Mouse (Mus musculus): Measurements from ENCODE around the gene Rsrc1.

Gene Rsrc1

GRCm38 (mm10) chr3:67280247-67280646 lies 299.1 kb downstream of the Rsrc1 start:
- no peak for DNase-seq (ENCODE audit: low read depth, low spot score)

- DNase-seq (ENCODE audit: low read depth, low spot score): peak; percentile 29
Measured at GRCm38 (mm10) chr3:67284039-67284438, 302.8 kb downstream of the Rsrc1 start.

- no peak for DNase-seq (ENCODE audit: low read depth, low spot score)
Measured at GRCm38 (mm10) chr3:67284848-67285247, 303.7 kb downstream of the Rsrc1 start.

GRCm38 (mm10) chr3:67288664-67289063 lies 307.5 kb downstream of the Rsrc1 start:
- no peak for DNase-seq (ENCODE audit: low read depth, low spot score)

- no peak for DNase-seq (ENCODE audit: low read depth, low spot score)
Measured at GRCm38 (mm10) chr3:67289482-67289881, 308.3 kb downstream of the Rsrc1 start.

- no peak for DNase-seq (ENCODE audit: low read depth, low spot score)
Measured at GRCm38 (mm10) chr3:67308725-67309124, 327.5 kb downstream of the Rsrc1 start.

GRCm38 (mm10) chr3:67309644-67310311 lies 328.6 kb downstream of the Rsrc1 start:
- no peak for DNase-seq (ENCODE audit: low read depth, low spot score)

- DNase-seq (ENCODE audit: low read depth, low spot score): no peak
Measured at GRCm38 (mm10) chr3:67311436-67311835, 330.2 kb downstream of the Rsrc1 start.

GRCm38 (mm10) chr3:67322422-67322821 lies 341.2 kb downstream of the Rsrc1 start:
- no peak for DNase-seq (ENCODE audit: low read depth, low spot score)

- DNase-seq (ENCODE audit: low read depth, low spot score): no peak
Measured at GRCm38 (mm10) chr3:67339558-67339957, 358.4 kb downstream of the Rsrc1 start.

- DNase-seq (ENCODE audit: low read depth, low spot score): no peak
Measured at GRCm38 (mm10) chr3:67340921-67341320, 359.7 kb downstream of the Rsrc1 start.

GRCm38 (mm10) chr3:67343004-67343662 lies 361.9 kb downstream of the Rsrc1 start:
- DNase-seq (ENCODE audit: low read depth, low spot score): peak; percentile 68

GRCm38 (mm10) chr3:67344599-67344998 lies 363.4 kb downstream of the Rsrc1 start:
- DNase-seq (ENCODE audit: low read depth, low spot score): peak; percentile 77

GRCm38 (mm10) chr3:67346674-67347073 lies 365.5 kb downstream of the Rsrc1 start:
- no peak for DNase-seq (ENCODE audit: low read depth, low spot score)

- DNase-seq (ENCODE audit: low read depth, low spot score): no peak
Measured at GRCm38 (mm10) chr3:67351406-67352127, 370.4 kb downstream of the Rsrc1 start.

GRCm38 (mm10) chr3:67352128-67352762 lies 371.1 kb downstream of the Rsrc1 start:
- DNase-seq (ENCODE audit: low read depth, low spot score): peak; percentile 79

- DNase-seq (ENCODE audit: low read depth, low spot score): no peak
Measured at GRCm38 (mm10) chr3:67352763-67353149, 371.6 kb downstream of the Rsrc1 start.

- no peak for DNase-seq (ENCODE audit: low read depth, low spot score)
Measured at GRCm38 (mm10) chr3:67358376-67358775, 377.2 kb downstream of the Rsrc1 start.

- no peak for DNase-seq (ENCODE audit: low read depth, low spot score)
Measured at GRCm38 (mm10) chr3:67366087-67366892, 385.1 kb downstream of the Rsrc1 start.

- DNase-seq (ENCODE audit: low read depth, low spot score): no peak
Measured at GRCm38 (mm10) chr3:67367481-67367880, 386.3 kb downstream of the Rsrc1 start.

- DNase-seq (ENCODE audit: low read depth, low spot score): peak; percentile 36
Measured at GRCm38 (mm10) chr3:67369407-67370079, 388.4 kb downstream of the Rsrc1 start.

Measured in 3T3-L1 (cell line).